Mouse (Mus musculus) neural tube, embryonic 12.5 days (tissue): ENCODE results near the gene B3gnt6. TPM values are rescaled to one million over a fixed set of nuclear protein-coding genes. Genes with fewer than 3 reads are reported as not detected.

Source experiments
- ATAC-seq: fragments of 200-750 bp; cut with Nextera tagmentation; 2 replicates; pipeline ENCODE4 v1.8.0; 2017; ENCODE audit warnings: low read depth, mild to moderate bottlenecking, moderate TSS enrichment, moderate library complexity; ENCODE audit not compliant: low FRiP score
- H3K27ac ChIP-seq: fragments of 300-500 bp; sonication (generic); 2 replicates; pipeline ENCODE4 v1.5.1; 2016
- H3K27me3 ChIP-seq: fragments of 300-500 bp; sonication (generic); replicated peaks from 2 replicates; pipeline ENCODE4 v1.6.1; 2016; ENCODE audit warnings: mild to moderate bottlenecking
- H3K36me3 ChIP-seq: fragments of 300-500 bp; sonication (generic); 2 replicates; pipeline ENCODE4 v1.6.1; 2016; ENCODE audit warnings: mild to moderate bottlenecking
- H3K4me1 ChIP-seq: fragments of 300-500 bp; sonication (generic); 2 replicates; pipeline ENCODE4 v1.6.1; 2016
- H3K4me2 ChIP-seq: fragments of 300-500 bp; sonication (generic); replicated peaks from 2 replicates; pipeline ENCODE4 v1.6.1; 2016; ENCODE audit warnings: mild to moderate bottlenecking
- H3K4me3 ChIP-seq: fragments of 300-500 bp; sonication (generic); 2 replicates; pipeline ENCODE4 v1.5.1; 2016
- H3K9ac ChIP-seq: fragments of 300-500 bp; sonication (generic); 2 replicates; pipeline ENCODE4 v1.6.1; 2016; ENCODE audit warnings: mild to moderate bottlenecking
- H3K9me3 ChIP-seq: fragments of 300-500 bp; sonication (generic); 2 replicates; pipeline ENCODE4 v1.6.1; 2016; ENCODE audit warnings: mild to moderate bottlenecking
- WGBS: fragments of 180-500 bp; shearing (Covaris S2); methylation state at CpG from one replicate; pipeline ENCODE4 v1.1.7; 2016; 5-methylcytosine and 5-hydroxymethylcytosine counted together
- polyA plus RNA-seq: library from polyadenylated mRNA; unstranded; fragments of >200 nt; fragmentation: Nextera tagmentation; extraction: Ambion mirVana; gene quantifications from 2 replicates; pipeline ENCODE4 v1.2.1, GENCODE M21; 2016

Gene B3gnt6
- polyA plus RNA-seq, result 0.08 and 0.18 TPM in 2 replicates

DNA sequence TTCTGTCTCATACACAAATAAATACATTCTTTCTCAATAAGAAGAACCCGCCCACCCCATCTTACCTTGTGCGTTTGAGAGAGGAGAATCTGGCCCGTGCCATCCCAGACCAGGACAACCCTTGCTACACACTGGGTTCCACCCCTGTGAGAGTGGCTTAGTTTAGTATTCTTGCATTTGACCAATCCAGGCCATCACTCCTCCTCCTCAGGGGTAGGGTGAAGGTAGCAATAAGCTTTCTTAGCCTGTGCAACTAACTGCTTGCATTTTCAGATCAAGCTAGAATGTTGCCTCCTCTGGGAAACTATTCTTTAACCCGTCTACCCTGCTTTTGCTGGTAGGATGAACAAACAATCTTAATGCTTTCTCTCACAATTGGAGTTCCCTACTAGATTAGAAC is at the start of gene B3gnt6:
TSS of gene B3gnt6 (minus strand) at position 101 of the 400 bp plus-strand sequence.
- H3K27ac ChIP-seq, result no peak within 1 kb of the TSS
- peaks cover 32% of the 10 kb centered on the region for H3K27me3 ChIP-seq
- no peak for ATAC-seq
- no peak within 1 kb of the TSS for H3K9ac ChIP-seq
- H3K36me3 ChIP-seq, result no peaks in the 10 kb centered on the region
- H3K4me2 ChIP-seq, result no peak within 1 kb of the TSS
- no peak within 1 kb of the TSS for H3K4me3 ChIP-seq
- 86% methylated on average over 4 of the region's 4 CpGs for WGBS
- no peaks in the 10 kb centered on the region for H3K9me3 ChIP-seq
- H3K4me1 ChIP-seq, result peaks cover 2% of the 10 kb centered on the region

DNA sequence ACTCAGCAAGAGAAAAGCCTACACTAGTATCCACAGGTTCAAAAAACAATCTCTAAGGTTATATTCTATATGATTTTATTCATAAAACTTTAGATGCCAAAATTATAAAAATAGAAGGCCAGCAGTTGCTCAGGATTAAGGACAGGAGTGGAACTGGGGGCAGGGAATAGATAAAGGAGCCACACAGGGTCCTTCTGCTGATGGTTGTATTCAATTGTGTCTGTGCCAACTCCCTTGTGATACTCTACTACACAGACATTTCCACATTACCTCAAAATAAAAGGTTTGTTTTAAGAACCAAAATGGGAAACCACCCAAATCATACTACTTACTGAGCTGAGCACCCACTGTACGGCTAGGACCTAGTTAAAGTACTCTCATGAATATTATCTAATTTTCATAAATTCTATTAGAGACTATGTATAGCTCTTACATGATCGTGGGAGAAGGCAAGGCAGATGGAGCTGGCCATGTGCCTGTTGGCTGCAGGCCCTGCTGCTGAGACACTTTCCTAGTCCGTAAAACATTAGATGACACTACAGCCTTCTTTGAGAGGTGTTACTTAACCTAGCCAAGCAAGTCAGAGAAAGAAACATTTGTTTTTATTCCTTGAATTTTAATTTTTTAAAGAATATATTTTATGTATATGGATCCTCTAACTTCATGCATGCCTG is 37.5 kb upstream of the B3gnt6 start:
- no peak for ATAC-seq
- H3K27ac ChIP-seq, result no peak overlapping the region
- no peak overlapping the region for H3K9ac ChIP-seq
- H3K4me2 ChIP-seq, result no peak overlapping the region
- H3K9me3 ChIP-seq, result no peaks in the 10 kb centered on the region
- no peaks in the 10 kb centered on the region for H3K27me3 ChIP-seq
- 91% methylated on average over 3 of the region's 3 CpGs for WGBS
- H3K4me3 ChIP-seq, result no peak overlapping the region
- H3K4me1 ChIP-seq, result no peaks in the 10 kb centered on the region
- H3K36me3 ChIP-seq, result no peaks in the 10 kb centered on the region

DNA sequence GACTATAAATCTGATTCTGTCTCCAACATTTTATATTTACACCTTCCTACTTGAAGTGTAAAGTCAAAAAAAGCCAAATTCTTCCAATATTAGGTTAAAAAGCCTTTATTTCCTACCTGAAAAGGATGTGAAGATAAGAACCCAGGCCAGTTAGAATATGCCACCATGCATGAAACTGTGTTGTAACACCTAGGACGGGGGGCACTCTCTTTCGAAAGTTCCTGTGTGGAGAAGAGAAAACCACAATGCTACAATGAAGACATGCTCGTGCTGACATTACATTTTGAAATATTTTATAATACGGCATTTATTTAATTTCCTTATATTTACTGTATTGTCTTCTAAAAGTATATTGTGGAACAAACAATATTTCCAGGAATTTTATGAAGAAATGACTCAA is 24.5 kb upstream of the B3gnt6 start:
- H3K4me1 ChIP-seq, result no peaks in the 10 kb centered on the region
- WGBS, result 95% methylated on average over 4 of the region's 4 CpGs
- ATAC-seq, result no peak
- H3K36me3 ChIP-seq, result no peaks in the 10 kb centered on the region
- no peak overlapping the region for H3K27ac ChIP-seq
- no peak overlapping the region for H3K9ac ChIP-seq
- no peak overlapping the region for H3K4me2 ChIP-seq
- no peaks in the 10 kb centered on the region for H3K27me3 ChIP-seq
- H3K4me3 ChIP-seq, result no peak overlapping the region
- H3K9me3 ChIP-seq, result no peaks in the 10 kb centered on the region

DNA sequence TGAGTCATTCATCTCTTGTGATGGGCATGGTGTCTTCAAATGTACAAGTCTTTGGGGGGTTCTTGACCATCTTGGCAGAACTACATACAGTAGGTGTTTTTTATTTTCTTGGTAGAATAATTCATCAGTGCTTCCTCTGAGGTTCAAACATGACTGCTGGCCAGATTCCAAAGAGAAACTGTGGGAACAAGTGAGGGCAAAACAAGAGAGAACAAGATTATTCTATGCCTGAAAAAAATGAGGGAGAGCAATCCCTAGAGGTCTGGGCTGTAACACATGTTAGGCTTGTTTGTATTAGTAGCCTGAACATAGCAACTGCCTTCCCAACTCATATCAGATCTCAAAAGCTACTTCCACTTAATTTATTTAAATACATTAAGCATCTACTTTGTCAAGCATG is 17.4 kb upstream of the B3gnt6 start:
- Histone ChIP-seq H3K4me2 (no peak overlapping the region), H3K9me3 (no peaks in the 10 kb centered on the region), H3K27me3 (no peaks in the 10 kb centered on the region), H3K4me1 (no peaks in the 10 kb centered on the region), H3K4me3 (no peak overlapping the region), H3K36me3 (no peaks in the 10 kb centered on the region), H3K27ac (no peak overlapping the region), H3K9ac (no peak overlapping the region)
- no peak for ATAC-seq

DNA sequence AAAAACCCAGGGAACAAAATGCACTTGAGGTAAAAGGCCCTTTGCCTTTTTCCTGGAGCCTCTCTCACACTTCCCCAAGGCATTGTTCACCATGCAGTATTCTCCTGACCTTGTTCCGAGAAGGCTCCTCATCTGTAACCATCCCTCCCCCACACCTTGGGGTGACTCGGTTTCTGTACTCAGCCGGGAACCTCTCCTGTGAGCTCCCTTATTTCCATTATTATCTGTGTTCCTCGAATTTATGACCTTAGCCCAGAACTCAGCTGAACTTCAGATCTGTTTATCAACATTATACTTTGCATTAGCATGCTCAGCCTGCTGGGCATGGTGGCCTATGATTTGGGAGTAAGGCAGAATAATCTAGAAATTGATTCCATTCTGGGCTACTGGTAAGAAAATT is 3.7 kb upstream of the B3gnt6 start:
- no peaks in the 10 kb centered on the region for H3K9me3 ChIP-seq
- H3K4me2 ChIP-seq, result no peak overlapping the region
- no peak for ATAC-seq
- no peak overlapping the region for H3K27ac ChIP-seq
- WGBS, result 78% methylated on average over 4 of the region's 4 CpGs
- no peaks in the 10 kb centered on the region for H3K4me1 ChIP-seq
- no peak overlapping the region for H3K4me3 ChIP-seq
- no peak overlapping the region for H3K9ac ChIP-seq
- 0 out of 2 replicates have a peak, but pooled peaks cover 5% of the 10 kb centered on the region for H3K27me3 ChIP-seq
- H3K36me3 ChIP-seq, result no peaks in the 10 kb centered on the region

DNA sequence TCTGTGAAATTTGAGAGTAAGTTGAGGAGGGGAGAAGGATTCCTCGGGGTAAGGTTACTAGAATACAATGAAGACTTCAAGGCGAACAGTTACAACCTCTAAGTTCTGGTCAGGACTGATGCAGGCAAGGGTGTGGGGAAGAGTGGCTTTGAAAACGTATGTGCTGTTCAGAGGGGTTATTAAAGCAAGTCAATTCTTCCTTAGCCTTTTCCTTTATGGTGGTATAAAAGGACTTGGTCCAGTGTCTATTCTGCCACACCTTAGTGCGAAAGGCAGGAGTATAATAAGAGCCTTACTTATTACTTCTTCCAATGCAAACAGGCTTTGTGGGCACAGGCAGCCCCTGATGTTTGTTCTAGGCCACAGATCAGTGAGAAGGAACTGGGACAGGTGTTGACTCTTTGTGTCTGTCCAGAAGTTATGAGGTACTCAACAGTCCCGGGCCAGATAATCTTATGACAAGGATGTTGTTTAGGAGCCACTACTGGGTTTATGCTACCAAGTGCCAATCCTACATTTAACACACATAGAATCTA is 2.3 kb upstream of the B3gnt6 start:
- H3K9ac ChIP-seq, result no peak overlapping the region
- H3K4me3 ChIP-seq, result no peak overlapping the region
- H3K4me1 ChIP-seq, result no peaks in the 10 kb centered on the region
- H3K36me3 ChIP-seq, result no peaks in the 10 kb centered on the region
- H3K4me2 ChIP-seq, result no peak overlapping the region
- peaks cover 10% of the 10 kb centered on the region for H3K27me3 ChIP-seq
- H3K27ac ChIP-seq, result no peak overlapping the region
- no peak for ATAC-seq
- no peaks in the 10 kb centered on the region for H3K9me3 ChIP-seq
- WGBS, result 71% methylated on average over 5 of the region's 5 CpGs

DNA sequence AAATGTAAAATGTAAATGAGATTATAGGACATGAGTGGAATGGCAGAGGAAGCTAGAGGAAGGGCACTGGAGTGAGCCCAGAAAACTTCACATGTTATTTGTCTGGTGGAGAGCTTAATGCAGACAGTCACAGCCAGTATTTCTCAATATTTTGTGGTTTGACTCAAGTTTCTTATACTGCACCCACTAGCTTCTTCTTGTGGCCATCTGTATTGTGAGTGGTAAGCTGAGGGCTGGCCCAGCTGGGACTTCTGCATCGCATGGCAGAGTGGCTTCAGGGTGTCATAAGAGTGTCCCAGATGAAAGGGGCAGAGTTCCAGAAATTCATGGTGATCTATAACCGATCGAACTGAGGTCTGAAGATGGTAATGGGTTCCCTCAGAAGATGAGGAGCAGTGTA is 1.1 kb upstream of the B3gnt6 start:
- Histone ChIP-seq H3K27me3 (peaks cover 21% of the 10 kb centered on the region), H3K4me3 (no peak overlapping the region), H3K4me1 (no peaks in the 10 kb centered on the region), H3K9ac (no peak overlapping the region), H3K9me3 (no peaks in the 10 kb centered on the region), H3K36me3 (no peaks in the 10 kb centered on the region), H3K27ac (no peak overlapping the region), H3K4me2 (no peak overlapping the region)
- 89% methylated on average over 3 of the region's 3 CpGs for WGBS
- ATAC-seq, result no peak

DNA sequence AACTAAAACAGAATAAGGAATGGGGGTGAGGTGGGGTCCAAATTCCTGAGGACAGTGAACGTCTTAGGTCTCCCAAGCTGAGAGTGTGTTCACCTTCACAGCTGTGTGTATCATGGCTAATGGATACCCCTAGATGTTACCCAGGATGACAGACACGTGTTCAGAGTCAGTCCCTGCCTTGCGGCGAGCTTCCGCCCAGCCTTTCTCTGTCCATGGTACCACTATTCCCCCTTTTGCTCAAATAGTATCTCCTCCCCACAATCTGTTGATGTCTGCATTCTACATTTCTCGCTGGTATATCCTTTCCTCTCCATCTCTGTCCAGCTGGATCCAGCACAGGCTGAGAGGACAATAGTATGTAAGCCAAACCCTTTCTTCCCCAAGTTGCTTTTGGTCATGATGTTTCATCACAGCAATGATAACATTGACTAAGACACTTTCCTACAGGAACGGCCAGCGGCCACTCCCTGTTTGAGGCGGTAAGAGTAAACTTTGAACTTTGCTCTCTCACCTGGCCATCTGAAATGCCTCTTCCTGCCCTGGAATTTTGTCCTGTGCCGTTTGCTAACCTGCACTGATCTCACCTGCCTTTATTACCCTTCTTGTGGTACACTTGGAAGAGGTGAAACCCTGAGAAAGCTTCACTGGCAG is 4.0 kb downstream of the B3gnt6 start:
- Histone ChIP-seq H3K27me3 (peaks cover 59% of the 10 kb centered on the region), H3K4me3 (no peak overlapping the region), H3K9ac (no peak overlapping the region), H3K4me2 (no peak overlapping the region), H3K36me3 (no peaks in the 10 kb centered on the region), H3K4me1 (peaks cover 15% of the 10 kb centered on the region), H3K27ac (no peak overlapping the region), H3K9me3 (no peaks in the 10 kb centered on the region)
- ATAC-seq, result no peak
- WGBS, result 45% methylated on average over 10 of the region's 10 CpGs

DNA sequence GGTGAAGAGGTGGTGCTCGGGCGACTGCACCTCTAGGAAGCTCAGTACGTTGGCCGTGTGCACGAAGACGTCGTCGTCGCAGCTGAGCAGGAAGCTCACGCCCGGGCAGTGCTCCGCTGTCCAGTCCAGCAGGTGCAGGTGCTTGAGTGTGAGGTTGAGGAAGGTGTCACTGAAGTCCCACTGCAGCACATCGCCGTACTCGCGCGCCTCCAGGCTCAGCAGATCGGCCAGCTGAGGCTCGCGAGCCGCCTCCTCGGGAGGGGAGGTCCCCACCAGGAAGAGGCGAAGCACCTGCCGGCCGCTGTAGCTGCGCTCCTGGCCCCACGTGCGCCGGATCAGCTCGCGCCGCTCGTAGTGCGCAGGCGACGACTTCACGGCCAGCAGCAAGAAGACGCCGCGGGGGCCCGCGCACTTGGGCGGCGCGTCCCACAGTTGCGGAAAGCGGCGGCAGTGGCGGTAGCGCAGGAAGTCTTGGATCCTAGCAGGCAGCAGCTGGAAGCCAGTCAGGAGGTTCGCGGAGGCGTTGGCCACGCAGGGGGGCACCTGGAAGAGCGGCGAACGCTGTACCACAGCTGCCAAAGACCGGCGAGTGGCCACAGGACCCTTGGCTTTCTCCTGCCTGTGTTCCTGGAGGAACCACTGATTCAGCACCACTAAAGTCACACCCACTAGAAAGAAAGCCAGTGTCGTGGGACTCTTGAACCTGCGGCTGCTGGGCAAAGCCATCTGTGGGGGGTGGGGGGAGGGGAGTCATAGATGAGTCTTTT is 5.1 kb downstream of the B3gnt6 start:
- Histone ChIP-seq H3K27ac (no peak overlapping the region), H3K27me3 (peaks cover 59% of the 10 kb centered on the region), H3K9ac (peak overlapping the region; percentile 52), H3K36me3 (no peaks in the 10 kb centered on the region), H3K4me1 (peaks cover 20% of the 10 kb centered on the region), H3K9me3 (no peaks in the 10 kb centered on the region), H3K4me3 (peak overlapping the region; percentile 41), H3K4me2 (peak overlapping the region; percentile 91)
- 2% methylated on average over 61 of the region's 61 CpGs for WGBS
- peak; percentile 53 for ATAC-seq

DNA sequence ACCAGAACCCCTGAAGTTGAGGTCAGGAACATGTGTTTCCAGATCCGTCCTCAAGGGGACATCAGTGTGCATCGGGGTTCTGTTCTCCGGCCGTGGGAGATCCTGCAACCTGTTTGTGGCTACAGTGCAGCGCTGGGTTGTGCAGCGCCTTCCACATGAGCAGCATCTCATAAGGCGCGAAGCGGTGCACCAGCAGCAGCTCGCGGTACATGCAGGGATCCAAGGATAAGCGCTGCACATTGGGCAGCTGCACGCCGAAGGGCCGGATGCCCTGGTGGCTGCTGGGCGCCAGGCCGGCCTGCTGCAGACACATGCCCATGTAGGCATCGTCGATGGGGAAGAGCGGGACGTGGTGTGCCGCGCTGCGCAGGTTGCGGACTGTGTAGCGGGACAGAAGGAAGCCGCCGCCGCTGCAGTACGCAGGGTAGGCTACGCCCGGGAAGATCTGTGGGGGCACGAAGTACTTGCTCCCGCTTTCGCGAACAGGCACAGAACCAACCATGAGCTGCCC is 5.7 kb downstream of the B3gnt6 start:
- peak overlapping the region; percentile 30; the same call in 1 of the 2 replicates for H3K9ac ChIP-seq
- H3K27me3 ChIP-seq, result peaks cover 59% of the 10 kb centered on the region

DNA sequence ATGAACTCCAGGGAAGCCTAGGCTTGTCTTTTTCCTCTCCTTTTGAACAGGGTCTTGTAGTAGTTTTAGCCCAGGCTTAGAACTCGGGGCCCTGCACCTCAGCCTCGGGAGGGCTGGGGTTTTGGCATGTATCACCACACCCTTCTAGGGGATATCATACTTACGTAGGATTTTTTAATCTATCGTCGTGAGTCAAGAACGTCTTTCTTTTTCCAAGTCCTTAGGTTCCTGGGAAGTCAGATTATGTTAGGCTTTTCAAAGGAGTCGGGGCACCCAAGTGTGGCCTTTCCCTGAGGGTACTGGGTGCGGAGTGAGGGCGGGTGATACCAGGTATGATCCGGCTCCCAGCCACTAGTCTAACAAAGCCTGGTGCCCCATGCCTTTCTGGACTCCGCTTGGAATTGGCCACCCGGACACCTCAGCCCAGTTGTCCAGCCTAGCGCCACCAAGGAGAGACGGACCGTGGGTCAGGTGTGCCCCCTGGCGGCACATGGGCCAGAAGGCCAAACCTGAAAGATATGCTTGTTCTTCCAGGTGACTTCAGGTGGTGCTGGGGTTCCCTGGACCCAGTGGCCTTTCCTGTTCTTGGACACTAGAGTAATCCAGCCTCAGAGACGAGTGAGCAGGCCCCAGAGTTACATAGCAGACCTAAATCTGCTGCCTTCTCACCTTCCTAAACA is 7.6 kb downstream of the B3gnt6 start:
- no peaks in the 10 kb centered on the region for H3K36me3 ChIP-seq
- no peak overlapping the region for H3K27ac ChIP-seq
- WGBS, result 68% methylated on average over 17 of the region's 17 CpGs
- H3K9ac ChIP-seq, result no peak overlapping the region
- H3K27me3 ChIP-seq, result peaks cover 51% of the 10 kb centered on the region
- no peak for ATAC-seq
- no peak overlapping the region for H3K4me3 ChIP-seq
- H3K9me3 ChIP-seq, result no peaks in the 10 kb centered on the region
- H3K4me2 ChIP-seq, result no peak overlapping the region
- peaks cover 27% of the 10 kb centered on the region for H3K4me1 ChIP-seq

More for the DNA sequence above, 5.7 kb downstream of the B3gnt6 start:
- Histone ChIP-seq H3K9me3 (no peaks in the 10 kb centered on the region), H3K4me2 (peak overlapping the region; percentile 91), H3K4me1 (peaks cover 20% of the 10 kb centered on the region), H3K27ac (no peak overlapping the region), H3K36me3 (no peaks in the 10 kb centered on the region), H3K4me3 (peak overlapping the region; percentile 41)
- peak; percentile 75 for ATAC-seq
- 4% methylated on average over 36 of the region's 36 CpGs for WGBS

DNA sequence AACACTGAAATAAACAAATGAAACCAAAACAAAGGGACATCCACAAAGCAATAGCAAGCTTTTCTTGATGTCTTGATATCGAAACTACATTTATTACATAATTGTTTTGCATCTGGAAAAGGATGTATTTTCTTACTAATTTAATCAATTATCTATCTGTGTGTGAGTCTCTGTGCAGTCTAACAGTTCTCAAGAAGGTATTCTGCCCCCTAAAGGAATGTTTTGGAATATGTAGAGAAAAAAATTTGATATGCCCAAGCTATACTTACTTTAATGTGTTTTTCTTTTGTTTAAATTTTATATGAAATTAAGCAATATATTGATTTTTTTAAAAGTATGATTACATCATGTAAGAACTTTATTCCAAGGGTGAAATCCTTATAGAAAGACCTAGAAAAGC is 8.7 kb downstream of the B3gnt6 start:
- H3K9me3 ChIP-seq, result no peaks in the 10 kb centered on the region
- WGBS, result 90% methylated on average over 1 of the region's 1 CpGs
- no peak overlapping the region for H3K27ac ChIP-seq
- peaks cover 38% of the 10 kb centered on the region for H3K4me1 ChIP-seq
- peaks cover 39% of the 10 kb centered on the region for H3K27me3 ChIP-seq
- no peaks in the 10 kb centered on the region for H3K36me3 ChIP-seq
- no peak overlapping the region for H3K4me3 ChIP-seq
- no peak overlapping the region for H3K9ac ChIP-seq
- ATAC-seq, result no peak
- no peak overlapping the region for H3K4me2 ChIP-seq
